Mouse (Mus musculus): Measurements from ENCODE around the gene Cul4a.

The Cul4a gene

DNA sequence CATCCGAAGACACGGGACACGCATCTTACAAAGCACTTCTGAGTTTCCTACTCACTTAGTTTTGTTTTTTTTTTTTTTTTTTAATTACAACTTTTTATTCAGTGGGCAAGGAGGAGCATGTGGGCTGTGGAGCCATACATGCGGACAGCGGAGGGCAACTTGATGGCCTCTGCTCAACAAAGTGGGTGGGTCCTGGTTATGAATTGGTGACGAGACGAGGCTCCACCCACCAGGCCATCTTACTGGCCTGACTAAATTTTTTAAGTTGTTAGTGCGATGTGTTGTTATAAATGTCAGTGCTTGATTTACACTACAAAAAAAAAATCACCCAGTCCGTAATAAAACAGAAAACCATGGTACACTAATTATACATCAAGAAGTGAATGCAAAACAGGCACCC, 75.0 kb downstream of the Cul4a start:
- DNase-seq (ENCODE audit: low read depth), result no peak

DNA sequence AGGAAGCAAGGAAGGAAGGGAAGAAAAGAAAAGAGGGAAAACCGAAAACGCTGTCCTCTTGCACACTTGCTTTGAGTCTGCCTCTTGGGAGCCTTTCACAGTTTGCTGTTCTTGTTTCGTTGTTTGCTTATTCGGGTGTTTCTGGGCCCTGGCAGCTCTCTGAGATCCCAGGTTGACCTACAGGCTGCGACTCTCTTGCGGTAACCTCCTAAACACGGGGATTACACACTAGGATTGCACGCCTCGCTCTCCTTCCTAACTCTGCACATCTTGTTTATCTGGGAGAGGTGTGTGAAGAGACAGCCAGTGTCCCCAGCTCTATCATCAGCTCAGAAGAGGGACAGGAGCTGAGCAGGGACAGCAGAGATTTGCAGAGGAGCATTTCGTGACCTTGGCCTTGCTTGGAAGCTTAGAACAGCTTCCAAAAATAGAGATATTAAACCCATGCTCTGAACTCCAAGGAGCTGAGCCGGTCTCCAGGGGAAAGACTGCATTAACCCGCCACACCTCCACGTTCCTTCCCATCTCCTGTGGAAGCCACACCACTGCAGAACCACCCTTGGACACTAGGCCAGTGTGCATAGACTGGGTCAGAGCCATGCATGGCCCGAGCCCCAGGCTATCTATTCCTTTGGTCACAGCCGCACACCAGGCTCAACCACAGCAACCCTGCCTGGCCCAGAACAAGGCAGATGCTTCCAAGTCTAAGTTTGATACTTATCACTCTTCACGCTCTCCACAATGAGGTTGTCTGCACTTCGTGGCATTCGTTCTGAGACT, 75.7 kb downstream of the Cul4a start:
- DNase-seq (ENCODE audit: low read depth), result no peak

DNA sequence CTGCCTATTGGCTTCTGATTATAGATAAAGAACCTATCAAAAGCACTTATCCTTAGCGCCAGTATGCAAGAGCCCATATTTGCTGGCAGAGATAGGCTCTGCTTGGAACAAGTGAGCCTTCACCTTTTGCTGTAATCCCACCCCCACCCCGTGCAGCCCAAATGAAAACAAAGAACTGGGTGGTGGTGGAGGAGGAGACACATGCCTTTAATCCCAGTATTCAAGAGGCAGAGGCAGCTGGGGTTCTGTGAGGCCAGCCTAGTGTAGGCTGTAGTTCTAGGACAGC, 76.2 kb downstream of the Cul4a start:
- DNase-seq (ENCODE audit: low read depth), result no peak

DNA sequence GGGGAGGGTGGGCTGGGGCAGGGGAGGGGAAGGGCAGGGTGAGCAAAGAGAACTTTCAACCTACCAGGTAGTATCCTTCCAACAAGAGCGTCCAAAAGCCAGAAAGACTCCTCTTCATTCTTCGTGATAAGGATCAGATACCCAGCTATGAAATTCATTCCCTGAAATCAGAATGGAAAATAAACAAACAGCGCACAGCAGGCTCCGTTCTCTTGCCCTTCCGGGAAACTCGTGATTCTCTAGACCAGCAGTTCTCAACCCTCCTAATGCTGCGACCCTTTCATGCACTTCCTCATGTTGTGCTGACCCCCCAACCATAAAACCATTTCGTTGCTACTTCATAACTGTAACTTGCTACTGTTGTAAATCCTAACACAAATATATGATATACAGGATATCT, 81.4 kb downstream of the Cul4a start:
- DNase-seq (ENCODE audit: low read depth), result no peak

DNA sequence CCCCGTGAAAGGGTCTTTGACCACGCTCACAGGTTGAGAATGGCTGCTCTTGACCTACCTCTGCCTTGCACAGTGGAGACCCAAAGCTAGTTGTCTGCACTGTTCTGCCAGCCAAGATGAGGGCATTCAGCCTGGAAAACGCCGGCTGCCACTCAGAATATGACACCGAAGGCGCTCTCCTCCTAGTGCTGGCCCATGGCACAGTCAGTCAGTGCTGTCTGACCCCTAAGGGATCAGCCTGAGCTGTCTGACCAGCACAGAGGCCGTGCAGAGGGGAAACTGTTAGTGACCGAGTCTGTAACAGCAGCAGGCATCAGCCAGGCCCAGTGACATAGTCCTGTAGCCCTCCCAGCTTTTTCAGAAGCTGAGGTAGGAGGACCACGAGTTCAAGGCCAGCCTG, 81.8 kb downstream of the Cul4a start:
- DNase-seq (ENCODE audit: low read depth), result no peak

DNA sequence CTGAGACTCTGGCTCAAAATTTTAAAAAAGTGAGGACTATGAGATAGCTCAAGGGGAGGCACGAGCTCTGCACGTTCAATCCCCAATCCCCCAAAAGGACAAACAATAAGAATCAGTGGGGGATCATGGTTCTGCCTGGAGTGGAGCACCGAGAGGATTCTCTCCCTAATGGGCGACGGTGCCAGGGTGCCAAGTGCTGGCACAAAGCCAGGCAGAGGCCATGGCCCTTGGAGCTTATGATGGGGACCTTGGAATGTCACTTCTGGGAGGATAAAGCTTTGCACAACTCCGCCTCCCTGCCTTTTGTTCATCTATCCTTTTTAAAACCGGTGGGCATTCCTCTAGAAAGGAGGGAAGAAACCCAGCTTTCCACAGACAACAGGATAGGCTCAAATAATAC, 82.2 kb downstream of the Cul4a start:
- no peak for DNase-seq (ENCODE audit: low read depth)

DNA sequence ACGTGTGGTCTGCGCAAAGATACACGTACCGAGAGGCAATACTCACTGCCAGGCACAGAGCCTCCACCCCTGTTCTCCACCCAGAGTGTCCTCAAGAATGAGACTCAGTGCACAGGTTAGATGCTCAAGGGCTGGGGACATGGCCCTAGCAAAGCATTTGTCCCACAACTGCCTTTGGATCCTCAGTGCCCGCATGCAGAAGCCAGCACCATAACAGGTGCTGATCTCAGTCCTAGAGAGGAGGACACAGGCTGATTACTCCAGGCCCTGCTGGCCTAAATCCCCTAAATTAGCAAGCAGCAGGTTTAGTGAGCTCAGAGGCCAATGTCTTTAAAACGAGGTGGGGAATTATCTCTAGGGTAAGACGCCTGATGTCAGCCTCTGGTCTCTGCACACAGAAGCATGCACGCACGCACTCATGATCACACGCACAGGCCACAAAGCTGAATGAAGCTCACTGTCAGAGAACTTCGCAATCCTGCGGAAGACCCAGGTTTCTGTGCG, 82.7 kb downstream of the Cul4a start:
- DNase-seq (ENCODE audit: low read depth), result no peak

DNA sequence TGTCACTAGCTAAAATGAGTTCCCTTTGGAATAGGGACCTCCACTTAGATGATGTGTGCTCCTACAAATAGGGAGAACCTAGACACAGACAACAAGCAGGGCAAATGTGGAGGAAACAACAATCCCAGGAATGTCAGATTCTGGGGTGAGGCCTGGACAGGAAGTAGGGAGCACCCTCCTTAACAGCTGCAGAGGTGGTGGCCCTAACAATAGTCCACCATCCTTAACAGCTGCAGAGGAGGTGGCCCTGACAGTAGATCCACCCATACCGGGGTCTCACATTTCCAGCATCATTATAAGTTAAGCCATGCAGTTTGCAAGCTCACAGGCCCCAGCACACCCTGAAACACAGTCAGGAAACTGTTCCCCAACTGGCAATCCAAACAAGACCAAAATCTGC, 83.4 kb downstream of the Cul4a start:
- DNase-seq (ENCODE audit: low read depth), result no peak

DNA sequence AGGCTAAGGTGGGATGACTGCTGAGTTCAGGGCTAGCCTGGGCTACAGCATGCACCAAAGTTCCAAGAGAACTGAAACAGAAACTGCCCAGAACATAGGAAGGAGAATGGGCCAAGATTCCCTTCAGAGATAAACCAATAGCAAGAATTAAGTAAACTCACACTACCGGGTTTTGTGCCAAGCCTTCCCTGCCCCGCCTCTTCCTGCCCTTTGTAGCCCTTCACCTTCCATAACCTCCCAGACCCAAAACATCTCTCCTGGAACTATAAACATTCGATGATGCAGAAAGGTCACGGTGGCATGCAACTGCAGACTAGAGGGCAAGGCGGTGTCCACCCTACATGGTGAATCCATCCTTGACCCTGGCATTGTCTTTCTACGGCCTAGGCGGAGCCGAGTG, 84.8 kb downstream of the Cul4a start:
- no peak for DNase-seq (ENCODE audit: low read depth)

DNA sequence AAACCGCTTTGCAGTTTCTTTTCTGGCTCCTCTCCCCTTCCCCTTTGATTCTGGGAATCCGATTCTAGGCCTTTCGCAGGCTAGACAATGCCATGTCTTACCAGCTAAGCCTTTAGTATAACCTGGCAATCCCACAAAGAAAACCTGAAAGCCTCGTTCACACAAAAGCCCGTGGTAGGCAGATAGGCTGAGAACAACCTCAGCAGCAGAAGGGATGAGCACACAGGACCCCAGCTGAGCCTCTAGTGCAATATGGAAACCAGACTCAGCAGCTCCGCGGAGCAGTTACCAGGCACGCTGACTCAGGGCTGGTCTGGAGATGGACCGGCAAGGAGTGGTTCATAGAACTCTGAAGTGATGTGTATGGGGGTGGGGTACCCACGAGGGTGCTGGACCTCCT, 89.4 kb downstream of the Cul4a start:
- DNase-seq (ENCODE audit: low read depth), result no peak

DNA sequence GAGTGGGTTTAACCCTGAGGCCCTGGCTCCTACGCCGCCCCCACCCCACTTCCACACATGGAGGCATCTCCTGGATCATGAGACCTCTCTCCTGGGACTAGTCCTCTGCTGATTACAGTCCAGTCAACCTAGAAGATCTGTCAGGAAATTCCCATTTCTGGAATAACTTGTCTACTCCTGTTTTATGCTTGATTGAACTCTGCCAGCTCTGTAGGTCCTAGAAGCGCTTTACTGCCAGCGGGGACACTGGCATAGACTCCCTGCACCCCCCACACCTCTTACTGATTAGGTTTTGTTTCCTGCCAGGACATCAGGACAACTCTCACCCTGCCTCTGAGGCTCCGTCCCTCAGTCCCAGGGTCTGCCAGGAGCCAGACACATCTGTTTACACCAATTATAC, 92.1 kb downstream of the Cul4a start:
- DNase-seq (ENCODE audit: low read depth), result no peak

Measured in fibroblast of lung, adult 2 months (primary cell).